Mouse (Mus musculus) R1 (cell line): ENCODE measurements around the gene Slc22a18.

Source experiments
- DNase-seq: peaks from one replicate; pipeline ENCODE4 v3.0.0-alpha.2; 2018; ENCODE audit warnings: low read depth, low spot score

The Slc22a18 gene

DNA sequence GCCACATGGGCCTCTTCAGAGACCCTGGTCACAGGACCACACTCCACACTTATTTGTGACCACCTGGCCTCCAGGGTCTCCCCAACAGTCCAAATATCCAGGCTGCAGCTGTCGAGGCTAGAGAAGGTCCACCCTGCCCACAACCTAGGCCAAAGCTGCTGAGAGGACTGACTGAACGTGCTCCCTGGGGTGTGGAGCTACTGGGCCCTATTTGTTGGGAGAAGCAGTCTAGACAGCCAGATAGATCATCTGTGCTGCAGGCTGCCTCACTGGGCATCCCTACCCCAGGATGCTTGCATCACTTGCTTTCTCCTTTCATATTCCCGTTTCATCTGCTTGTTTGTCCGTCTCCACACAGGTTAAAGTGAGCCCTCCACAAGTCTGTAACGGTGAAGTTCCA, 11.0 kb upstream of the Slc22a18 start:
- no peak for DNase-seq

DNA sequence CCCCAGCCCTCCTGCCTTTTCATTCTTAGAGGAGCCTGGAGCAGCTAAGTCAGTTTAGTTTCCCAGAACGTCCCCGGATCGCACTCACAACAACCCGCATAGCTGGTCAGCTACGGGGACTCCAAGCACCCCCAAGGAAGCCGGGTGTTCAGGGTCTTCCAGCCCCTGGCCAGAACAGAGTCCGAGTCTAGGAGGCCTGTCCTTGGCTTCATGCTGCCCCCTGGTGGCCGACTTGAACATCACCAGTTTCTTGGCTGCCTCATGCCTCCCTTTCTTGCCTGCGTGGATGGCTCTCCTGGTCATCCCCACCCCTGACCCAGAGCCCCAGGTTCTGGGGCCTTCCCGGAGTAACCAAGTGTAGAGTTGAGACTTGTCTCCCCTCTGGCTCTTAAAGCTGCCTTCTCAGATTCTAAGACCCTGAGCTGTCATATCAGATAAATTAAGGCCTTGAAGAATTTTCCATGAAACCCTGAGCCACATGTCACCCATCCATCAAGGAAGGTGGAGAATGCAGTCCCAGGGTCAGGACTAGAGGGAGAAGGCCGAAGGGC, 9.6 kb upstream of the Slc22a18 start:
- DNase-seq, result peak; percentile 84

DNA sequence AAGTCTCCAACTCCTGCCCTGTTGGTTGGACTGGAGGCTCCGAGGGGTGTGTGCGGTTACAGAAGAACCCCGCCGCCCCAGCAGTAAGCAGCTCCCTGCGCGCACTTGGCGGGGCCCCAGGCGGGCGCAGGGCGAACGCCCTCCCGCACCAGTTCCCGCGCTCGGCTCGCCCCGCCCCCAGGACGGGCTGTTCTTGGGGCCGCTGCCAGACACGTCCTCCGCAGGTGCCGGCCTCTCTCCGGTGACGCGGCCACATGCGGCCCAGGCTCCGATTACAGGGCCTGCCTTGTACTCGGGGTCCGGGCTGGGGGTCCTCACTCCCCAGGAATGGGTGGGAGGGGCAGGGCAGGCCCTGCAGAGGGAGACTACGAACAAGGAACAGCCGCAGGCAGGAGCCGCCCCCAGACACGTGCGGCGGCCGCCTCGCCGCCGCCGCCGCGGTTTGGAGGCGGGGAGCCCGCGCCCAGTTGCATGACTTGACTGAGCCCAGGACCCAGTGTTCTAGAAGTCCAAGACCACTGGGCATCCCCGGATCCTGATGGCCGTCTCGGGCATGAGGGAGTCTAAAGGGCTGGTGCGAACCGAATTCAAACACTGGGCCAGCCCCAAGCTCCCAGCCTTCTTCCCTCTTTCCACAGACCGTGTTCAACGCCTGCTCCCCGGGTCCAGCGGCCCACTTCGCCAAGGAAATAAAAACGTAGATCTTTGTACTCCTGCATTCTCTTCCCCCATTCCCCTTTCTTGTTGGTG, 8.6 kb upstream of the Slc22a18 start:
- DNase-seq, result peak; percentile 66

DNA sequence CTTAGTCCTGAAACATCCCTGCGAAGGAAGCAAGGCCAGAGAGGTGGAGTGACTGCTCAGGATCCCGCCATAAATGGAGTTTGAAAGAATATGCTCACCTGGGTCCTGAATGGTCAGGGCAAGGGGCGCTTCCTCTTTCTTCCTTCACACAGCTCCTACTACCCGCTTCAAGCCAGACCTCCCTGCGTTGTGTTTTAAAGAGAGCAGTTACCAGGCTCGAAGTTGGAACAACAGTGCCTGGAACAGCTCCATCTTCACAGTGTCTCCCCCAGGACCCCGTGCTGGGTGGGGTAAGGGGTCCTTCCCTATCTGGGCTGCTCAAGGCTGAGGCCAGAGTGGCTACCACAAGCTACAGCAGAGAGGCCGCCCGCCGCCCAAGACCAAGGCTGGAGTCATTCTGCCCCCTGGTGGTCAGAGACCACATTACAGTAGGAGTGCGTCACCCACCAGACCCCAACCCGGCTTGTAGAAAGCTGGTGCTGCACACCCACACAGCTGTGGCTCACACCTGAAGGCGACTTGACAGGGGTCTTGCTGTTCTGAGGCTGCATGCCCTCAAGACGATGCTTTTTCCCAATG, 7.3 kb upstream of the Slc22a18 start:
- DNase-seq, result peak; percentile 71

DNA sequence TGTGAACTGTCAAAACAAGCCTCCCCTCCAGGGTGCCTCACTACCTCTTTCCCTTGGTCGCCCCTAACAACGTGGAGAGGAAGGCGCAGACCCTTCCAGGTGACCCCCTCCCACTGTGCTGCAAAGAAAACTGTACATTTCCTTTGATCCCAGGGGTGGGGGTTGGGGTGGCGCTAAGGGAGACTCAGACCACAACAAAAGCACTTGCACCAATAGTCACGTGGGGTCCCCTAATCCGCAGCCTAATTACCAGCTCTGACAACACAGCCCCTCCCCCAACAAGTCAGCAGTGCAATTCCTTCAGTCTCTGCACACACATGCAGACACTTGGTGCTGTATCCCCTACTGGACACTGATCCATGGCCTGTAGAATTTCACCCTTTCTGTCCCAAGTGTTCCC, 5.8 kb upstream of the Slc22a18 start:
- peak; percentile 61 for DNase-seq

DNA sequence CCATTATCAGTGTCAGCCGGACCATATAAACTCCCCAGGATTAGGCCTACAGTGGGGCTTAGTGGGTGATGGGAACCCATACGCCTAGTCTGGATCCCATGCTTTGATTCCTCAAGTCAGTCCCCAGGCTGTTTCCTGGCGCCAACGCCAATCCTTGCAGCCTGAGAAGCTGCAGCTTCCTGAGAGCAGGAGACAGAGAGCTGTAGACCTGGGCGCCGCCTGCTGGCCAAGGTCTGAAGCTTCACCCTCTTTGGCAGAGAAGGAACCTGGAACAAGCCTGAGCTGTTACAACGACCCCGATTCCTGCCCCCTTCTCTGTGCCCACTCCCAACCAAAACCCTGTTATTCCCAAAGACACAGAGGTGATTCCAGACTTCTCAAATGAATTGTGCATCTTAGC, 3.6 kb upstream of the Slc22a18 start:
- DNase-seq, result peak; percentile 78

DNA sequence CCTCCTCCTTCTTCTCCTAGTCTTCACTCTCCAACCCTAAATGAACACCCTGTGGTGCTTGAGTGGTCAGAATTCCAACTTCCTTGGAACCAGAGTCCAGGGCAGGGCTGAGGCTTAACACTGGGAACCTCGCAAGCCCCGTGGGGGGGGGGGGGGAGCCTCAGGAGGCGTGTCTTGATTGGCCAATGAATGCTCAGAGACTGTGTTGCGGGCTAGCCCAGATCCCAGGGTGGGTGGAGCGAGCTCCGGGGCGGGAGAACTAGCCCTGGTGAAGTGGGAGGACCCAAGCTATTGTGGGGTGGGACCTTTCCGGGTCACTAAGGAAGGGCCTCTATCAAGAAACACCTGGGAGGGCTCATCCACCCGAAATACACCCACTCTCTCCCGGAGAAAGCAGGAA, 1.3 kb downstream of the Slc22a18 start:
- DNase-seq, result peak; percentile 87

DNA sequence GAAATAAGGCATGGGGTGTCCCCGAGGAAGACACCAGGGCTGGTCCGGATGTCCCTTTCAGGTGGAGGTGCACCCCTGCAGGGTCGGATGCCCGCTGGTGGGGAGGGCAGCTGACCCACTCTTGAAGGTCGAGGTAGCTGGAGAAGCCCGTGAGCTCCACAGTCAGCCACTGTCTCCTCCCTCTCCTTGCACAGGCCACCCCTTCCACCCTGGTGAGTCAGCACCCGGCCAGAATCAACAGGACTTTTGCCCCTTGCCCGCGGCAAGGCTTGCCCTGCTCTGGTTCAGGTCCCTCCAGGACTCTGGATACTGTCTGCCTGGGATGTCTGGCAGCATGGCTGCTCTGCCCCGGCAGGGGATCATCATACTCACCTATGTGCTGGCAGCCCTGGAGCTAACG, 2.3 kb downstream of the Slc22a18 start:
- DNase-seq, result no peak

DNA sequence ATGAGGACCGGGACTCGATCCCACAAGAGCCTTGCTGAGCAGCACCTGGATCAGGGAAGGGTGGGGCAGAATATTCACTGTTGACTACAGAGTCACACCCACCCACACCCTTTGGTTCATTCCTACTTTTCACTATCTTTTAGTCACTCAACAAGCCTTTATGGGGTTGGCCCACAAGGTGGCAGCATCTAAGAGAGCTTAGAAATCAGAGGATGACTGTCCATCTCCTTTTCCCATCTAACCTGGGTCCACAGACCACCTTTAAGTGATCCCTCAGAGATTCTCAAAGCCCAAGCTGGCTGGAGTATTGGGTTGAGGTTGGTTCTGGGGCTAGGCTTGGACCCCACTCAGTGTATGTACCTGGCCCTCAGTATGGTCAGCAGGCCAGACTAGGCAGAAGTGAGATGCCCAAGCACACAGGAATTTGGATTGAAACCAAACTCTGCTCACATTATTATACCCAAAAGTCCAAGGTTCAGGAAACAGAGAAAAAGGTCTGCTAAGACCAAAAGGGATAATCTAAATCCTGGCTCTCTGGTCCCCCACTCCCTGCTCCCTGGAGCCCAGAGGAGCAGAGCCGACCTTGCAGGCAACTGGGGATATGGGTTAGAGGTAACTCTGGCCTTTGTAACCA, 3.3 kb downstream of the Slc22a18 start:
- DNase-seq, result peak; percentile 61

DNA sequence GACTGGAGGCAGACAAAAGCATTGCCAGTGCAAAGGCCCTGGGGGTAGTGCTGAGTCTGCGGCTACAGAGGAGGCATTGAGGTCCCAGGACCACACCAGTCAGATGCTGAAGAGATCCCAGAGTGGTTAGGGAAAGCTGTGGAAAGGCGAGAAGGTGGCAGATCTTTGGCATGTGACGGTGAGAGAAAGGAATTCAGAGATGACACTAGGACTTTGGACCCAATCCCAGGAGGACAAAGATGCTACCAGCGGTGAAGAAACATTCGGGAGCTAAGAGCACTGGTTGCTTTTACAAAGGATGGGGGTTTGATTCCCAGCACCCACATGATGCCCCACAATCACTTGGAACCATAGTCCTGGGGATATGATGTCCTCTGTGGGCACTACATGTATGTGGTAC, 4.3 kb downstream of the Slc22a18 start:
- DNase-seq, result no peak

DNA sequence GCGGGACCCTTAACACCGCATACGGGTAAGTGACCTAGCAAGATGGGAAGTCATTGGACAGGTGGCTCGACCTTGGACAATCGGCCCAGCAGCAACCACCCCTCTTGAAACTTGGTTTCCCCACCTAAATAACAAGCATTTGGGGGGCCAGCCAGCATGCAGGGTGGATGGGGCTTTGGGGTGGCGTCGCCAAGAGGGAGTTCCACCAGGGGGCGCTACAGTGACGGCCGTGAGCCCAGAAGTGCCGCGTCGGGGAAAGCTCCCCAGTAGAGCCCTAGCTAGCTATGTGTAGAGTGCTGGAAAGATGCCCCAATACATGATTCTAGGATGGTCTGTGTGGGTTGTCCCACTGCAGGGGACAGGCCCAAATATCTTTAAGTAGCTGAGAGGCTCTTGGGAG, 7.0 kb downstream of the Slc22a18 start:
- peak; percentile 69 for DNase-seq

DNA sequence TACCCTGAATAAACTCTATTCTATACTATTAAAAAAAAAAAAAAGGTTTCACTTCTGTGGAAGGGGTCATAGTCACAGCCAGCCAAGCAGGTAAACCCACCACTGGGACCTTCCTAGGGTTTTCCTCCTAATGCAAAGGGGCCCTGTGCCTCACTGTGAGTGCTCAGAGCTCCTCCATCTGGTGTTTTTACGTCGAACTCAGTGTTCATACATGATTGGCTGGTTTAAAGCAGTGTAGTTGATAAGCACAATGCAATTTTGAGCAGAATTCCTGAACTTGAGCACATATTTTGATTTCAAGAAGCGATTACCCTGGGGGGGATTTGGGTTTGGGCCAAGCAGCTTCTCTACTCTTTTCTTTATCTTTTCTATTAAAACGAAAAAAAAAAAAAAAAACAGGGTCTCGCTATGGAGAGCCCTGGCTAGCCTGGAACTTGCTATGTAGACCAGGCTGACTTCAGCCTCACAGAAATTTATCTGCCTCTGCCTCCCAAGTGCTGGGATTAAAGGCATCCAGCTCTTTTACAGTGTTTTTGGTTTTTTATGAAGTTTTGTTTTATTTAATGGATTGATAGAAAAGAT, 8.4 kb downstream of the Slc22a18 start:
- no peak for DNase-seq

DNA sequence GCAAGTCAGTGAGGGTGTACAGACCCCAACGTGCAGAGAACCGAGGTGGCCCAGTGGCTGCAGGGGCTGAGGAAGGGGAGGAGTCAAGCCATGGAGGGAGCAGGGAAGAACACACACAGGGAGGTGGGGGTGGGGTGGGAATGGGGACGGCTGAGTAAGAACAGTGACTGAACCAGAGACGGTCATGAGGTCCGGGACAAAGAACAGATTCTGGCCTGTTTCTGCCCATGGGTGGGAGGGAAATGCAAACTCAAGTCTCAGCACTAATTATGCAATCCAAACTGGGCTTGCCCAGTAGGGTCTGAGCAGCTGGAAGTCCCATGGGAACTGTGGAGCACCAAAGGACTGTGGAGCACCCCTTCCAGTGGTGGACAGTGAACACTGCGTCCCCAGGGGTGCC, 9.0 kb downstream of the Slc22a18 start:
- DNase-seq, result no peak

DNA sequence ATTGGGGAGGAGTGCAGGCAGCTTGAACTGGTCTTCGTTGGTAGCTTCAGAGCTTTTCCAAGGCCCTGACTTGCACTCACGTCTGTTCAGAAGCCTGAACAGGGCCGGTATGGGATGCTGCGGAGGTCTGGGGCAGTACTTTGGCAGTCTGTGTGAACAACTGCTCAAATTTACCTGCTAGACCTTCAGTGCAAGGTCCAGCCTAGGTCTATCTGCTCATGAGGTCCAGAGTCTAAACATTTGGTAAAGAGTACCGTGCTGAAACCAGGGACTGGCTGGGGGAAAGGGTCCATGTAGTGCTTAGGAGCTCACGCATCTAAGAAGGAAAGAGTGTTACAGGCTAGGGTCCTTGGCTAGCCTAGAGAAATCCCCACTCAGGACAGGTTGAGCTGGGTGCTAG, 16.2 kb downstream of the Slc22a18 start:
- no peak for DNase-seq

DNA sequence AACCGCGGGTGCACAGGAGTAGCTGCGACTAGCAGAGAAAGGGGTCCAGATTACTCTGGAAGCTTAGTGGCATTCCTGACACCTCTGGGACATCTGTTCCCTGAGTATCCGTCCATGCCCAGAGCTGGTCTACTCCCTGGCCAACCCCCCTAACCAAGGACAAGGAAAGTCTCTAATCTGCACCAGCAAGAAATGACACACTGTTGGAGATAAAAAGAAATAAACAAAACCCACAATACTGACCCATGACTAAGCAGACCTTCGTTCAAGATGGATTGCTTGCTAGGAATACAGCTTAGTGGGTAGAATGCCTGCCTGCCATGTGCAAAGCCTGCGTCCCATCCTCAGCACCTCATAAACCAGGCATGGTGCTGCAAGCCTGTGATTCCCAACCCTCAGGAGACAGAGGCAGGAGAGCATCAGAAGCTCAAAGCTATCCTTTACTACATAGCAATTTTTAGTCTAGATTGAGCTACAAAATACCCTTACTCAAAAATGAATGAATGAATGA, 20.1 kb downstream of the Slc22a18 start:
- DNase-seq, result no peak

DNA sequence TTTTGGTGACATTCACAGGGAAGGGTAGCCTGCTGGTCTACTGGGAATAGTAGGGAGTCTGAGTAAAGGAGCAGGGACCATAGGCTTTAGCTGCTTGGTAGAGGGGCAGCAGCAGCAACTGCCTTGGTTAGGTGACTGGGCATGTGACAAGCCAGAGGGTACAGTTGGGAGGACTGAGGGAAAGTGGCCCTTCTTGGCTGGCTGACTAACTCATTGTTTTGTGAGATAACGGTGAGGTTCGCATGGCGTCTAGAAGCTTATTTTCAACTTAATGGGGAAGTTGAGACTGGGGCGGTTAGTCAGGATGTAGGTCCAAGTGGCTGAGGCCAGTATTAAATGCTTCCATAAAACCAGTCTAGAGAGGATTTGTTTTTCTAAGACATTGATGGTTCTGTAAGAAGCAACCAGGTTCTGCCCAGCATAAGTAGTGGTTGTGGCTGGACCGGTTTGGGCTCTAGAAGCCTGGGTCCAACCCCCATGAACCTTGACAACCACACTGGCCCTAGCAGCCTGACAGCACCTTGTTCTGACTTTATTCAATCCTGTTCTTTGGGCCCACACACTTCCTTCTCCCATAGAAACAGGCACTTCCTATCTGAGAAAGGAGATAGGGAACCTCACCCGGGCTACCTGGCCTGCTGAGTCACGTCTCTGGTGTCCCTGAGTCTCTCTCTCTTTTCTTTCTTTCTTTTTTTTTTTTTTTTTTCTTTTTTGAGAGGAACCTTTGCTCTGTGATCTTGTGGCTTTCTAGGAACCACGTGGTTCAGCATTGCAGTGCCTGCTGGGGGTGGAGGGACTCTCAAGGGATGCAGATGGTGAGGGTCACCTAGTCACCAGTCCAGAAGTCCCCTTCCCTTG, 21.8 kb downstream of the Slc22a18 start:
- DNase-seq, result no peak

DNA sequence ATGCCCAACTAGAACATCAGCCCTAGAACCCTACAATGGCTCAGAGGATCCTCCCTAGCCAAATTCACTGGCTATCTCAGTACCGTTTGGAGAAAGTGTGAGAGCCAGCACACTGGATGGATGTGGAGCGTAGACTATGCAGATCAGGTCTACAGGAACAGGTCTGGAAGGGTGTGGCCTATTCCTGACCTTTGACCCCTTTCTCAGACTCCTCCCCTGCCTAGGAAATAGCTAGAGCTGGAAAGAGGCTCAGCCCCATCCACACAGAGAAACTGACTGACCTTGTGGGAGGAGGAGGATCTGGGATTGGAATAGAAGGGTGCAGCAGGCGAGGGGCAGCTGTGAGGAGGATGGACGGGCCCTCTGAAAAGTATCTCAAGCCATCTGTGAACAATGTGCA, 25.0 kb downstream of the Slc22a18 start:
- DNase-seq, result peak; percentile 77

DNA sequence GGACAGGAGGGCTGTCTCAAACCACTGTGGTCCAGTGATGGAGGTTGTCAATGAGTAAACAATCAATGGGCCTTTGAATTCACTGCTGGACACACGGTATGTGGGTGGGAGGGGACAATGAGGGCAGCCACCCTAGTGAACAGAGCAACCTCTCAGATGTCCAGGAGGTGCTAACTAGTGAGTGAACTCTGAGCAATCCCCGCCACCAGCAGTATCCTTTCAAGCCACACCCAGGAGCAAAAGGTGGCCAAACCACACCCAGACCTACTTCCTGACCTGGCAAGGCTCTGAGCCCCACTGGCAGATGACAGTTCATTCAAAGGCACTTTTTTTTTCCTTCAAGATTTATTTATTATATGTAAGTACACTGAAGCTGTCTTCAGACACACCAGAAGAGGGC, 27.4 kb downstream of the Slc22a18 start:
- DNase-seq, result no peak

DNA sequence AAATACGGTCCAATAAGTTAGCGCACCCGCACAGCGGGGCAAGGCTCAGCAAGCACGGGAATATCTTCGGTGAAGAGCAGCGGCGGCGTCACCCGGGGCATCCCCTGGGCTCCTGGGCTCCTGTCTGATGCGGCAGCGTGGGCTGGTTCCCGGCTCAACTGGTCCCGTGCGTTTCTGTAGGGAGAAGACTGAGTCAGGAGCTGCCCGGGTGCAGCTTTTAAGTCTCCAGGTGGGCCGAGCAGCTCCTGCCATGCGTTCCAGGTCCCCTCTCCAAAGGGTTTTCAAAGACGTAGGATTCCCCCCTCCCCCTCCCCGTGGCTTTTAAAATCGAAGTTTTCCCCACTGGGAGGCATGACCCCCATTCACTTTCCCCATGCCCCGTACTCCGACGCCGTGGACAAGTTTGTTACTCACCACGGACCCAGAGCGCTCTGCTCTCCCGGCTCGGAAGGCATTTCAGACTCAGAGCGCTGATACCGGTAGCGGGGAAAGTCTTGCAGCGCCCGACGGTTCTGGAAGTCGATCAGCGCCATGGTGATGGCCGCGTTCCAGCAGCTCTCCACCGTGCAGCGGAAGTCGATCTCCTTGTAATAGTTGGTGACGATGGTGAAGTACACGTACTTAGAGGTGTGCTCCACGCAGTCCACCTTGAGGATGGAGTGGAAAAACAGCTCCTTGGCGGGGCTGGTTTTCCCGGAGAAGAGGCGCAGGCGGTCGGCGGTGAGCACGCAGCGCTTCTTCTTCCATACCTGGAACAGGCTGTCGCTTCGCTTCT, 28.3 kb downstream of the Slc22a18 start:
- peak; percentile 56 for DNase-seq

DNA sequence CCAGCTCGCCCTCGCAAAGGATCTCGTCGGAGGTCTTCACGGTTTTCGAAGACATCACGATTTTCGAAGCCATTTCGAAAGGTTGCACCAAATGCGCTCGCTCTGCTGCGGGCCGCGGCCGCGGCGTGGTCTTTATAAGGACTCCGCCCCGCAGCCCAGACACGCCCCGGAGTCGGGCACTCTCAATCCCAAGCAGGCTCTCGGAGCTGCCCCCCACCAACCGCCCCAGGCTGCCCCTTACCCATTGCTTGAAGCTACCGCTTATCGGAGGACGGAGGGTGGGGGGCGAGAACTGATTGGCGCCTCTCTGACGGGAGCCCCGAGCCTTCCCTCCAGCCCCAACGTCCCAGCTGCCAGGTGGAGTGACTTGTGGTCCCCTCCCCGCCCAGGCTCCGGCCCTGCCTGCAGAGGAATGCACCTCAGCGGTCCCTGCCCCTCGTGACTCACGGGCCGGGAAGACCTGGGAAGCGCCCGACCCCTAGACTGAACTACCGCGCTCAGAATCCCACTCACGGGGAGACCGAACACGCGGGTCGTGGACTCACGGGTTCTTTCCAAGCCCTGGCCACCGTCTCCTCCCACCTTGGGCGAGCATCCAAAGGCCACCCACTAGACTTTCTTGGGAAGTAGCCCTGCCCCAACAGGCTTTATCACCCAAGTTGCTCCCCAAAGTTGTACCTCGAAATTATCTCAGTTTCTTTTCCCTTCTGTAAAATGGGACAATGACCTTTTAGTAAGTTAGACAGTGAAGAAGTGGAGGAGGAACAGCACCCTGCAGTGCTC, 29.1 kb downstream of the Slc22a18 start, which contains the start of gene Phlda2:
Phlda2 (minus strand) TSS at position 733 of the 783 bp plus-strand sequence.
- DNase-seq, result peak; percentile 74
